Mouse (Mus musculus) neutrophil, adult 5-6 weeks (primary cell): ENCODE measurements at regions not wholly inside any gene's neighbourhood (a gene's known extent, or its start where the extent isn't known, plus 50 kb on each side); places are given as distances from the start of the nearest gene placed in this dataset.
A peak's percentile ranks its signal among the peaks of the same experiment; 100 is the strongest.
"Not testable (repeated sequence)": the region's sequence is repeated elsewhere in the genome, so short reads cannot be mapped to it uniquely, and the experiment has no call there.

Source experiments
- ATAC-seq: fragments of 151-379, 151-347 bp; 2 replicates; pipeline ENCODE4 v1.8.0; 2017; ENCODE audit warnings: mild to moderate bottlenecking, moderate TSS enrichment; ENCODE audit not compliant: insufficient number of reproducible peaks, poor library complexity, low FRiP score, severe bottlenecking; ENCODE audit errors: extremely low read depth

GRCm38 (mm10) chr12:115247298-115247697 lies 800.2 kb upstream of the Zfp386 start:
- not testable (repeated sequence) for ATAC-seq

GRCm38 (mm10) chr12:115257802-115258201 lies 789.7 kb upstream of the Zfp386 start:
- ATAC-seq: 0 out of 2 replicates have a peak, but pooled peaks have one; percentile 39

GRCm38 (mm10) chr12:115258744-115259143 lies 788.8 kb upstream of the Zfp386 start:
- peak; percentile 55; the same call in 1 of the 2 replicates for ATAC-seq

- ATAC-seq: not testable (repeated sequence)
These were observed 785.1 kb upstream of the Zfp386 start for GRCm38 (mm10) chr12:115262431-115262830.

GRCm38 (mm10) chr12:115276749-115277148 lies 770.8 kb upstream of the Zfp386 start:
- ATAC-seq: 0 out of 2 replicates have a peak, but pooled peaks have one; percentile 39

GRCm38 (mm10) chr12:115293772-115294171 lies 753.8 kb upstream of the Zfp386 start:
- ATAC-seq: not testable (repeated sequence)

- not testable (repeated sequence) for ATAC-seq
These were observed 749.5 kb upstream of the Zfp386 start for GRCm38 (mm10) chr12:115298041-115298440.

- no peak for ATAC-seq
These were observed 735.6 kb upstream of the Zfp386 start for GRCm38 (mm10) chr12:115311956-115312355.

GRCm38 (mm10) chr12:115312604-115313003 lies 734.9 kb upstream of the Zfp386 start:
- not testable (repeated sequence) for ATAC-seq

GRCm38 (mm10) chr12:115320641-115321040 lies 726.9 kb upstream of the Zfp386 start:
- peak; percentile 80 for ATAC-seq

- ATAC-seq: no peak
These were observed 719.1 kb upstream of the Zfp386 start for GRCm38 (mm10) chr12:115328439-115328838.

- not testable (repeated sequence) for ATAC-seq
These were observed 712.8 kb upstream of the Zfp386 start for GRCm38 (mm10) chr12:115334770-115335169.

GRCm38 (mm10) chr12:115336594-115336993 lies 710.9 kb upstream of the Zfp386 start:
- ATAC-seq: 0 out of 2 replicates have a peak, but pooled peaks have one; percentile 48

- not testable (repeated sequence) for ATAC-seq
These were observed 701.4 kb upstream of the Zfp386 start for GRCm38 (mm10) chr12:115346112-115346511.

GRCm38 (mm10) chr12:115359050-115359449 lies 688.5 kb upstream of the Zfp386 start:
- not testable (repeated sequence) for ATAC-seq

GRCm38 (mm10) chr12:115365628-115366027 lies 681.9 kb upstream of the Zfp386 start:
- not testable (repeated sequence) for ATAC-seq

GRCm38 (mm10) chr12:115371784-115372183 lies 675.7 kb upstream of the Zfp386 start:
- peak; percentile 61; the same call in 1 of the 2 replicates for ATAC-seq

GRCm38 (mm10) chr12:115373056-115373455 lies 674.5 kb upstream of the Zfp386 start:
- ATAC-seq: not testable (repeated sequence)

GRCm38 (mm10) chr12:115386479-115386878 lies 661.0 kb upstream of the Zfp386 start:
- ATAC-seq: not testable (repeated sequence)

- no peak for ATAC-seq
These were observed 643.4 kb upstream of the Zfp386 start for GRCm38 (mm10) chr12:115404116-115404515.

GRCm38 (mm10) chr12:115404657-115405056 lies 642.9 kb upstream of the Zfp386 start:
- 0 out of 2 replicates have a peak, but pooled peaks have one; percentile 44 for ATAC-seq
